Mouse (Mus musculus) cerebellum, adult 9-11 months (tissue): ENCODE results near the gene Cdk10.
"Not testable (repeated sequence)": the region's sequence is repeated elsewhere in the genome, so short reads cannot be mapped to it uniquely, and the experiment has no call there.

Experiments used
- DNase-seq: peaks from one replicate; pipeline ENCODE4 v3.0.0; 2022

The Cdk10 gene

GRCm38 (mm10) chr8:123224278-123225266 lies at the start of gene Cdk10:
Gene Cdk10, plus strand, starts transcription at chr8:123224842.
- peak; percentile 92 for DNase-seq

GRCm38 (mm10) chr8:123181391-123181790 lies 43.3 kb upstream of the Cdk10 start:
- no peak for DNase-seq

DNA sequence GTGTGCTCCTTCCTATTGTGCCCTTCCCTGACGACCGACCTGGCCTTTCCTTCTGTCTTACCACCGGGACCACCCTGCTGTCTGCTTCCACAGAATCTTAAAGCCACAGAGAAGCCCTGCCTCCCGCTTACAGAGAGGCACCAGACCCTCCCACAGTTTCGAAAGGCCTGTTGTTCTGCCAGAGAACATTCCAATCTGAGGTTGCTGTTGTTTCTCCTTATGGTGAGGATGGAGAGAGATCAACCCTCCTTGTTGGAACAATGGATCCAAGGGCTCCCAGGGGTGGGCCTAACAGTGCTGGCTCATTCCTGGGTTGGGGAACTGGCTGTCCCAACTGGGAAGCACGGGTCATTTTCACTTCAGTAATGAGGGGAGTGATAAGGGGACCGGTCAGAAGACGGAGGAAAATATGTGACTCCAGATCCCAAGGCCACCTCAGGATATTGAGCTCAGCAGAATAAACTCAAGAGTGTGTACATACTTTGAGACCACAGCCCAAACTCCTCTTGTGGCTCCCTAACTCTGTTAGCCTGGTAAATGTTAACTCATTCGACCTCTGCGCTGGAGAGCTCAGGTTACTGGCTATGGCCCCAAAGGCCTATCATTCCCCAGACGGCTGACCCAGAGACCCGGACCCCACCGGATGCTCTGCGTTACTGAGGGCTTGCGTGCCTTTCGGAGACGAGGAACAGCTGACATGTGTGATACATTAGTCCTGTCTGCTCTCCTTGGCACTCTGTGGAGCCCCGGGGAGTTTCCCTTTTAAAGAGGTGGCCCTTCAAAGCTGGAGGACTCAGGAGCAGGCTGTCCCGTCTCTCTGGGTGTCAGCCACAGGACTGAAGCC lies 38.9 kb upstream of the Cdk10 start, which contains the start of gene Dpep1:
Gene Dpep1 (plus strand): TSS at position 677 of the 844 bp plus-strand sequence.
- no peak for DNase-seq

GRCm38 (mm10) chr8:123188006-123188405 lies 36.6 kb upstream of the Cdk10 start:
- DNase-seq, result no peak

GRCm38 (mm10) chr8:123188841-123189240 lies 35.8 kb upstream of the Cdk10 start:
- no peak for DNase-seq

- peak; percentile 40 for DNase-seq
These were observed 34.0 kb upstream of the Cdk10 start for GRCm38 (mm10) chr8:123190678-123191077.

DNA sequence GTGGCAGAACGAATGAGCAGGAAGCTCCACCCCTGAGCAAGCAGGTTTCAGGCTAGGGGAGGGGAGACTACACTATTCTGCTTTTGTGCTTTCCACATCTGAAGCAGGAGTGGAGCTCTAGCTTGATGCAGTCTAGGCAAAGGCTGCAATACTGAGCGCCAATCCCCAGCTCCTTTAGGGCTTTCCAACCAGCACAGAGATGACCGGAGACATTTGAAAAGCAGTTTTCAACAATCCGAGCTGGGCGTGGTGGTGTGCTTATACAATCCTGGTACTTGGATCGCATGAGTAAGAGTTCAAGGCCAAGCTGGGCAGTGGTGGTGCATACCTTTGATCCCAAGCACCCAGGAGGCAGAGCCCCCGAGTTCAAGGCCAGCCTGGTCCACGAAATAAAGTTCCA lies 32.7 kb upstream of the Cdk10 start:
- DNase-seq, result no peak

DNA sequence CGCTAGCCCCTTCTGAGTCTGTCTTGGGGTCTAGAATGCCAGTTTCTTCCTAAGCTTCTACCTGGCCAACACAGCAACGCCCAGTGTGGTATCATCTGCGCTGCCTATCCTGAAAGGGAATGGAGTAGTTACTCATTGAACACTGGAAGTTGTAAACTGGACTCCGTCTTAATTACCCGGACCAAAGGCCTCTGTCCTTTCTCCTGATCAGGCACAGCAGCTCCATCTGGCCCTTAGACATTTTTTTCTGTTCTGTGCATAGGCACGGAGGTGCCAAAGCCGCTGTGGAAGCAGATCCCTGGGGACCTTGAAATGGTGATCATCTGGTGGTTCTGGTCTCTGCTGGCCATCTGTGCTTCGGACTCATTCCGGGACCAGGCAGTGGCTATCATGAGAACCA lies 30.9 kb upstream of the Cdk10 start:
- no peak for DNase-seq

DNA sequence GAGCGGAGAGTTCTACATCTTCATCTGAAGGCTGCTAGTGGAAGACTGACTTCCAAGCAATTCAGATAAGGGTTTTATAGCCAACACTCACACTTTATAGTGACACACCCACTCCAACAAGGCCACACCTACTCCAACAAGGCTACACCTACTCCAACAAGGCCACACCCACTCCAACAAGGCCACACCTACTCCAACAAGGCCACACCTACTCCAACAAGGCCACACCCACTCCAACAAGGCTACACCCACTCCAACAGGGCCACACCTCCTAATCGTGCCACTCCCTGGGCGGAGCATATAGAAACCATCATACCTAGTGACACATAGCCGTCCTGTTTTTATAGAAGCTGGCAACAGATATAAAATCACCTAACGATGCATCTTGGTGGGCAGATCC lies 27.6 kb upstream of the Cdk10 start:
- not testable (repeated sequence) for DNase-seq

DNA sequence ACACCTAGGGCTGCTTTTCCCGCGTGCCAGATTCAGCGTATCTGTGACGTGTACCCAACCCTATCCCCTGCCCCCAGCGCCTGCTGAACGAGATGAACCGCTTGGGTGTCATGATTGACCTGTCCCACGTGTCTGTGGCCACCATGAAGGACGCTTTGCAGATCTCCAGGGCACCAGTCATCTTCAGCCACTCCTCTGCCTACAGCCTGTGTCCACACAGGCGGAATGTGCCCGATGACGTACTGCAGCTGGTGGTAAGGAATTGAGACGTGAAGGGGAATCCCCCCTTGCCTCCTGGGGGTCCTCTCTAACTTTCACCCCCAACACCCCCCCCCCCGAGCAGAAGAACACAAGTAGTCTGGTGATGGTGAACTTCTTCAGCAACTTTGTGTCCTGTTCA lies 24.8 kb upstream of the Cdk10 start:
- no peak for DNase-seq

- peak; percentile 52 for DNase-seq
These were observed 22.4 kb upstream of the Cdk10 start for GRCm38 (mm10) chr8:123202288-123202687.

- DNase-seq, result no peak
These were observed 21.1 kb upstream of the Cdk10 start for GRCm38 (mm10) chr8:123203571-123203970.

DNA sequence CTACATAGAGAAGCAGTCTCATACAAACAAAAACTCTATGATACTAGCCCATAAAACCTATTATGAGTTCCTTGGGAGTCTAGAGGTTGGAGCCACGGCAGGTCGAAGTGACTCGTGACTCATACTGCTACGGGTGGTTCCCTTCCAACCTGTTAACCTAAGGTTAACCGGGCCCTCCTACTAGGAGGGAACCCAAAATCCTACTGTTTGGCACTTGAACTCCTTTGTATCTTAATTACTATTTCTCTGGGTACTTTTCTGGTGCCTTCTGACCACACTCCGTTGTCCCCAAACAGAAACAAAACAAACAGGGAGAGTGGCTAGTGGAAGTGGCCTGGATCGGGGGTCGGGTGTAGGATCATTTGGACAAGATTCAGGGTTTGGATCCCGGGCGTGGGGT lies 12.8 kb upstream of the Cdk10 start:
- no peak for DNase-seq

- peak; percentile 90 for DNase-seq
These were observed 12.1 kb upstream of the Cdk10 start, which contains the start of the genes Chmp1a and Spata33 for GRCm38 (mm10) chr8:123212321-123213117. Gene Chmp1a, minus strand, starts transcription at chr8:123212763. Gene Spata33, plus strand, starts transcription at chr8:123212832.

DNA sequence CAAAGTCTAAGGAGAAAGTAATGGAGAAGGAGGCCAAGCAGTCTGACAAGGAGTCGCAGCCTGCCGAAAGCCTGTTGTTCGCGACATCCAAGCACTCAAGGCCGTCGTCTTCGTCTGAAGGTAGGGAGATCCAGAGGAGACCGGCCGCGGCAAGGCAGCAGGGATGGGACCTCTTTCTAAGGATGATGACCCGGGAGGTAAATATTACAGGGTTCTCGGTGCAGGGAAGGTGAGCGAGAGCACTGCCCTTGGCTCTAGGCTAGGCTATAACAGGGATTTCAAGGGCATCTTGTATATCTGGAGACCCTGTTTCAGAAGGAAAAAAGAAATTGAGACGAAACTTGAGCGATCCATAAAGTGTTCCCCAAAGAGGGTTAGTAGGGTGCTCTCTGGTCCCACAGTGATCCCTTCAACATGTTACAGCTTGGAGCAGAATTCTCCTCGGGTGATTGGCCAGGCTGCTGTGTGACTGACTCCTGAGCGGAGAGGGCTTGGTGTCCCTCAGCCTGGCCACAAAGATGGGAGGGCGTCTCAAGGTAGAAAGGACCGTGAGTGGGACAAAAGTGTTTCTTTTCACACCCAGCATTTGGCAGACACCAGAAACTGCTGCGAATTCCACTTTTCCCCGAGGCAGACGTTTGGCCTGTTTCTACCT lies 11.4 kb upstream of the Cdk10 start:
- no peak for DNase-seq

DNA sequence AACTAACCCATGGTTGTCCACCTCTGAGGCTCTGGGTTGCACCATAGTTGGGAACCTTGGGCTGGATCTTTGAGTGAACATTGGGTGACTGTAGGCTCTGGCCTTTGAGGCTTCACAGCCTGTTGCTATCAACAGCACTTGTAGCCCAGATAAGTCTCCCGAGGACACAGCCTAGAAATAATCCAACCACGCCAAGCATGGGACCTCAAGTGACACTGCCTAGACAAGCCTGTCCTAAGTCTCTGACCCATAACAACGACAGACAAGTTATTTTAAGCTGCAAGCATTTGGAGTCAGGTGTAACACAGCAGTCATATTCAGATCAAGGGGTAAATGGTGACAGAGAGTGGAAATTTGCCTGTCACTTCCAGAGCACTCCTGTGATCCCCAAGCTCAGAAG lies 9.2 kb upstream of the Cdk10 start:
- no peak for DNase-seq

- DNase-seq, result no peak
These were observed 3.7 kb upstream of the Cdk10 start for GRCm38 (mm10) chr8:123220917-123221316.

DNA sequence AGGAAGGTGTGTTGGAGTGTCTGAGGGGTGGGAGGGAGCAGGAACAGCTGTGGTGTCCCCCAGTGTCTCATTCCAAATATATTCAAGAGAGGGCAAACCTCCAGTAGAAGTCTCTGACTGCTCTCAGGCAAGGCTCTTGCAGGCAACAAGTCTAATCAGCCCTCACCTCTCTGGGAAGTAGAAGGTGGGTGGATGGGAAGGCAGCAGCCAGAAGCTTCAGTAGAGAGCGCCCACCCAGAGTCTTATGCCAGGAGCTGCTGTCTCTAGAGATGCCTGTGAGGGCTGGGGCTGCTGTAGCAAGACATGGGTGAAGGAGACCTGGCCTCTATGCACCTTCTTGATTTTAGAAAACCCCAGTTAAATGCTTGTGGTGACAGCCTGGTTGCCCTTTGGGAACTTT lies 3.8 kb downstream of the Cdk10 start:
- no peak for DNase-seq

- not testable (repeated sequence) for DNase-seq
These were observed 5.7 kb downstream of the Cdk10 start for GRCm38 (mm10) chr8:123230326-123230725.

- no peak for DNase-seq
These were observed 7.1 kb downstream of the Cdk10 start for GRCm38 (mm10) chr8:123231742-123232141.

DNA sequence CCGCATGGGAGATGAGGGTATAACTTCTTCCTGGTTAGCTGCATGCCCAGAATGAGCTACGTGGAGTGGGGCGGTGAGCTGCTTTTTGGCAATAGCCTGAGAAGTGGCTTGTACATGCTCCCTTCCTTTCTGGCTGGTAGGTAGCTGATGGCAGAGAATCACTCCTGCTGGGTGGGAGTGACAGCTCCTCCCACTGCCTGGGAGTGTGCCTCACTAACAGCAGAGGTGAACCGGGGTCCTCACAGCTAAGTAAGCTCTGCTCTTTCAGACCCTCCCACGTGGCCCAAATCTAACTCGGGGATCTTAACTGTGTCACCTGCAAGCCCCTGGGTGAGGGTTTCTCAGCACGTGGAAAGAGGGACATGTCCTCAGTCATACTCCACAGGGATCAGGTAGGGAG lies 7.9 kb downstream of the Cdk10 start:
- DNase-seq, result no peak

DNA sequence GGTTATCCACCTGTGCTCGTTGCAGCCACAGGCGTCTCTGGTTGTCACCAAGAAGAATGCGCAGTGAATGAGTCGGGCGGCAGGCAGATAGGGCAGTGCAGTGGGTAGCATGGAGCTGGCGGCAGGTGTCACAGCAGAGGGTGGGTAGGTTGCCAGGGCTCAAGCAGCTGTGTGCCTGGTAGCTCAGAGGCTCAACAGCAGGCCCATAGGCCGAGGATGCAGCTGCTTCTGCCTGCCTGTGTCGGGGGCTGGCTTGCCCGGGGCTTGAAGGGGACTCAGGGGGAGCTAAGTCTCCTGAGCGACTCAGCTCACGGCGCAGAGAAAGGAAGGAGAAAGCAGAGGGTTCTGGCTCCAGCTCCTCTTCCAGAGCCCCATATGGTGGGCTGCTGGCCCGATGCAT lies 8.7 kb downstream of the Cdk10 start:
- DNase-seq, result no peak
